Mouse (Mus musculus): ENCODE results near the gene Wdr75.

DNA sequence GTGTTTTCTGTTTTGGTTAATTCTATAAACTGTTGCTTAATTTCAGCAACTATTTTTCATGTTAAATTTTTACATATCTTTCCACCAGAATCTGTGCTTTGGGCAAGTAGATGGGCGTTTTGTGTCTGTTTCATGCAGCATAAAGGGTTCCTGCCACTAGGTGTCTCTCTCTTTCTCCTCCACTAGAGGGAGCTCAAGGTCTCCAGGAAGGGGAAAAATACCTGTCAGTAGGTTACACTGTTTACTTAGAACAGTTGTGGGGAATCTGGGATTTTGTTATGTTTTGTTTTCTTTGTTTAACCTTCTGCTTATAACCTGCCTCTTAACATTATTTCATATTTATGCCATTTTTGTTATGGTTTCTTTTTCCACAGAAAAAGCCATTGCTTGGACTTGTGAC, 21.9 kb downstream of the Wdr75 start:
- TF ChIP-seq POLR2A (IDR thresholded peaks at IDR 0.05; ENCODE audit: borderline replicate concordance, extremely low read depth, low read depth, low read length) (no peak), CTCF (IDR thresholded peaks at IDR 0.05; ENCODE audit: insufficient read depth, low read length) (peak; percentile 26; the same call in 1 of the 2 replicates)

All from lung, adult 2 months (tissue).